Mouse (Mus musculus) spleen, embryonic (tissue): ENCODE results near the gene Gm42906.

Experiments used
- CTCF ChIA-PET: fragments of 350-600 bp; sonication (Branson Sonifier 250); formaldehyde crosslinking; loops from one replicate; lab custom pipeline; 2022; lab: Charles Lee

Gm42906 gene

DNA sequence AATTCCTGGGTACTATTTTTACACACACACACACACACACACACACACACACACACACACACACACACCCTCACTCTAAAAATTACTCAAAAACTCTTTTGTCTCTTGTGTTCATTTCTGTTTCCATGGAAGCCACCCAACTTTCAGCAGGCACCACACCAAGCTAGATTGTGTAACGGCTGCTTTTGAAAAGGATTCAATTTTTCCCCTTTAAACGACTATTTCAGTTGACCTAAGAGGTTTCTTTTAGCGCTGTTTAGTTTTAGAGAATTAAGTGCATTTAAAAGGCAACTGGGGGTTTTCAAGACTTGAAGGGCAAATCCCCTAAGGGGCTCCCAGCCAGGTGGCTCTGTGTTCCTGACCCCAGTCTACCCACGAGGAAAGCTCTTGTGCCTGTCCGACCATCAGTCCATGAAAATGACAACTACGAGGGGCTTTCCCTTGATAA lies 317.5 kb downstream of the Gm42906 start:
- CTCF ChIA-PET, result no interaction called here

DNA sequence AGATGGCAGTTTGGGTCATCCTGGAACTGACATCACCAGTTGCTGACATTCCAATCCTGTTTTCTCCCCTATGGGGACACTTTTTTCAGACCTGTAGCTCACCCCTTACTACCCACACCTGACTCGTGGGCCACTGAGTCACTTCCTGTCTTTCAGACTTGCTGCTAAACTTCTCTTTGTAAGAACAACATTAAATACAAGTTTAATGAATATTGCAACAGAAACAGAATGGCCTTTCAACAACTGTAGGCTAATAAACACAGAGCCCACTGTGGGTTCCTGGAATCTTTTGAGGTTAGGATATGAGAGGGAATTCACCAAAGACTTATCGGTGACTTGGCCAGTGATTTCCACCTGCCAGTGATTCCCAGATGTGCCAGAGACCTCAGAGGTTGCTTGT lies 318.1 kb downstream of the Gm42906 start:
- CTCF ChIA-PET, result no interaction called here

DNA sequence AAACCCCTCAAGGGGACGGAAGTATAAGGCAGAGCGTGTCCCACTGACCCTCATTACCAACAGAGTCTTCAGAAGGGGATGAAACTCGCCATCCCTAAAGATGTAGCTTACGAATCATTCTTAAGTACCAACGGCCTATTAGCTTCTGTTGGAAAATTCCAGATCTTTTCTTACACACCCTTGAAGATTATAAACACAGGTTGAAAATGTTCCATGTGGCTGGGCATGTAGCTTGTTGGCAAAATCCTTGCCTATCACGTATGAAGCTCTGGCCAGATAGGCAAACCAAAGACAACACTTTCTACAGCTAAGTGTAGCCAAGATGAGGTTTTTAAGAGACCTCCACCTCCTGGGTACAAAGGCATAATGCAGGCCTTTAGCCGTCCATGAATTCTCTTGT lies 319.0 kb downstream of the Gm42906 start:
- CTCF ChIA-PET, result no interaction called here

DNA sequence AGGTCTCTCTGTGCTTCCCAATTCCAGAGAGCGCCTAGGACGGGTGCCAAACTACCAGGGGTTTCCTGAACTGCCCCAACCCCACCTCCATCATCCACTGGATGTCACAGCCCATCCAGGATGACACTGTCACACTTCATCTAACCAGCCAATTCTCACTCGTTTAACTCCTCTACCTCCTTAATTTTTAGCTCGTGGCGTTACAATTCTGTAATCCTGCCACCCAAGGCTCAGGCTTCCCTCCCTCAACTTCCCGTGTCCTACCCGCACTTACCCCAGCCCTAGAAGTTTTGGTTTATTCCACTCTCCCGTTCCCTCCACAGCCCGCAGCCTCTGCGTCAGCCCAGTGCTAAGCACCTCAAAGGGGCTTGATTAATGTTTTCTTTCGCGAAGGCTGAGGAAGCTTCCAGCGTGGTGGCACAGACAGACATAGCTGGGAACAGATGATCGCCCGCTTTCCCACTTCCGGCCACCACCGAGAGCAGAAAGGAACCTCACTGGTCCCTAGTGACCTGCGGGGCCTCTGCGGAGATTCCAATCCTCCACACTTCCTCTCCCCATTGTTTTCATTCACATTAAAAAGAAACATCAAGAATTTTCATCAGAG lies 319.6 kb downstream of the Gm42906 start:
- CTCF ChIA-PET, result no interaction called here

DNA sequence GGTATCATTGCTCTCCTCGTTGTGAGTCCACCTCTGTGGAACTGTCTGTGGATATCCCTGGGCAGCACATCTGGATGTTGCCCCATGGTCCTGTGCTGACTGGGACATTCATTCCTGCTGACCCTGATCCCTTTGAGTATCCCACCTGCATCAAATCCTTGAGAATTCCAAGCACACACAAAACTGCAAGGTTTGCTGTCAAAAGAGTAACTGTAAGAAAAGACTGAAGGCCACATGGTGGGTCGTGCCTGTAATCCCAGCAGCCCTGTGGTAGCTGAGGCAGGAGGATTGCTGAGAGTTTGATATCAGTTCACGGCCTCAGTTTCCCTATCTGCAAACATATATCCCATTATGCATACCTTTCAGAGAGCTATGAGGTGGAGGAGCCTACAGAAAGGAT lies 321.1 kb downstream of the Gm42906 start:
- CTCF ChIA-PET, result no interaction called here

DNA sequence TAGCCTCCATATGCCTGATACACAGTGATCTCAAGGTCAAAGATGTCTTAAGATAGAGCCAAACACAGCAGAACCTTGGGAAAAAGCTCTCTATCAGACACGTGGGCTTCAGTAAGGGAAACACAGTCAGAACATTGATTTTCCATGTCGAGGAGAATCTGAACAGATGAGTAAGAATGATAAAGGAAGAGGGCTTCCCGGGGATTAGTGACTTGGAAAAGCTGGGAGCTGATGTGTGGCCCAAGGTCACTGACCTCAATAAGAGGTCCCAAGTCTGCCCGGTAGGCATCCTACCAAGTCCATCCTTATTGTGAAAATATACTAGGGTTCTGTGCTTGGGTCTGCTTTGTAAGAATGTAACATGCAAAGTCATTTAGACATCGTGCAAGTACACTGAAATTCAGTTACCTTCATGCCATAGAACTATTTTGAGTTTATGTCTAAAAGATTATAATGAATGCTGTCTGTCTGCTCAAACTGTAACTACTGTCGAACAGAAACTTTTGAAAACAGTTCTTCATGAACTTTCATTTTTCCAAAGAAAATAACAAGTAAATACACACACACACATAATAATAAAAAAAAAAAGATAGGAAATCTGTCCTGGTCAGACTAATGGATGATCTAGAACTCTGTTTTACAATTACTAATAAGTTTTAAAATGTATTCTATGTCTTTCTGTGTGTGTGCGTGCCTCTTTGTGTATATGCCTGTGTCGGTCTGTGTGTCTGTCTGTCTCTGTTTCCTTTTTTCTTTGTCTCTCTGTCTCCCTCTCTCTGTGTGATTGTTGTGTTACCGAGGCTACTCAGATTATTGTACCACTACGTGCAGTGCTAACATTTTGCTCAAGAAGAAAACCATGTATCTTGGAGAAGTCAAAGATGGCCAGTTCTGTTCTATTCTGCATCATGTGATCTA lies 322.6 kb downstream of the Gm42906 start:
- CTCF ChIA-PET, result no interaction called here

DNA sequence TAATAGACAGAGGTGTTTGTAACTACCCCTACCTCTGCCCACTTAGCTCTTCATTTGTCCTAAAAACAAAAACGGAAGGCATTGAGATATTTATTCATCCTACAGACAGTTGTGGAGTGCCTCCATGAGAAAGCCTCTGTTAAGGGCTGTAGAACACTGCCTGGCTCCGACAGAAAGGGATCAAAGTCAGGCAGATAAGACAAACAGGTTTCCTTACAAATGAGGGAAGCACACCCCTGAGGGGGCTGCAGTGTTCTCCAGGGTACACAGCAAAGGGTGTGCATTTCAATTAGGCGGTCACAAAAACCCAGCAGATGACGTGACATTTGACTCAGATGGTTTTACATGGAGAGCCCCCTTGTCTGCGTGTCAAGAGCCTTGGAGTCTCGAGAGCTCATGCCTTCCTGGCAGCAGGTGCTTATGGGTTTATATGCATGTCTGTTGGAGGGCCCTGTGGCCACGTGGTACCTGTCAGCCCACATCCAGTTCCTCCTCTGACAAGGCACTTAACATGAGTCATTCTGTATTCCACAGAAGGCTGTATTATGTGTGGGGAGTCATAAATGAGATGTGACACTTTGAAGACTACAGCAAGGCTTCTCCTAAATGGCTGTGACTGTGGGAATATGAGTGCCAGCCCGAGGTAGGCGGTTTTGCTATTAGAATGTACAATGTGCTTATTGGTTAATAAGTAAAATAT lies 323.5 kb downstream of the Gm42906 start:
- CTCF ChIA-PET, result no interaction called here

DNA sequence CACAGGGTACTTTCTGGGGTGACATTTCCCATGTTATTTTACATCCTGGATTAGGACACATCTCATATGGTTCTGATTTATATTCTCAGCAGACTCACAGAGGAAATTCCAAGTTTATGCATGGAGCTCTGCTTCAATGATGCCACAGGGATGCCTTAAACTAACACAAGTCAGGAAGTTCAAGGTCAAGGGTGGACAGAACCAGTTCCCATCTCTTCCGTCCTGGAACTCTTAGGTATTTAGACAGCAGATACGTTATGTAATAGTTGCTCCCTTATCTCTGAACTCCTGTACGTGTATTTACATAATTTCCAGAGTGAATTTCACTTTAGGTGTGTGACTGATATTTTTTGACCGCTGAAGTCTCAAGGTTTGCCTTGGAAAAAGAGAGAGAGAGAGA lies 324.7 kb downstream of the Gm42906 start:
- CTCF ChIA-PET, result no interaction called here

DNA sequence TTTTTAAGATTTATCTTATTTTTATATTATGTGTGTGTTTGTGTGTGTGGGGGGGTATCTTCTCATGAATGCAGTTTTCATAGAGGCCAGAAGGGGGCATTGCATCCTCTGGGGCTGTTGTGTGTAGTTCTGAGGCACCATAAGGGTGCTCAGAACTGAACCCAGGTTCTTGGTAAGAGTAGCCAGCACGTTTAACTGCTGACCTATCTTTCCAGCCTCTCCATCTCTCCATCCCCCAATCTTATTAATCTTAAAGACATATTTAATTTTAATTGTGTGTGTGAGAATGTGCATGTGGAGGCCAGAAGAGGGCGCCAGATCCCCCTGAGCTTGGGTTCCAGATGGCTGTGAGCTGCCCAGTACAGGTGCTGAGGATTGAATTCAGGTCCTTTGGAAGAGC lies 325.7 kb downstream of the Gm42906 start:
- CTCF ChIA-PET, result no interaction called here

DNA sequence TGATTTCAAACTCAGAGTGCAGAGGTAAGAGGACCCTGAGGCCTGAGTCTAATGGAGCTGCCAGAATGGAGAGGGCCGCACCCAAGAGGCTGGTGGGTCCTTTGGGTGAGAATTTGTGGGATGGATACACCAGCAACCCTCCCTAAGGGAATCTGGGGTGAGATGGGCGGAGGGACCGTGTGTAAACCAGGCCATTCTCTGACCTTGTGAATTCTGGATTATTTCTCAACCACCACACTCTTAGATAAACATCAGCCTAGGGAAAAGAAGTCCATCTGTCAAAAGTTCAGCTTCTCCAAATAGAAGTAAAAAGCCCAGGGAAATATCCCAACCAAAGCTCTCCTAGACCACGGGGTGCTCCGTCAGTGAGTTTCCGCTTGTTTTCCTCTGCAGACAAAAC lies 332.0 kb downstream of the Gm42906 start:
- CTCF ChIA-PET, result no interaction called here

DNA sequence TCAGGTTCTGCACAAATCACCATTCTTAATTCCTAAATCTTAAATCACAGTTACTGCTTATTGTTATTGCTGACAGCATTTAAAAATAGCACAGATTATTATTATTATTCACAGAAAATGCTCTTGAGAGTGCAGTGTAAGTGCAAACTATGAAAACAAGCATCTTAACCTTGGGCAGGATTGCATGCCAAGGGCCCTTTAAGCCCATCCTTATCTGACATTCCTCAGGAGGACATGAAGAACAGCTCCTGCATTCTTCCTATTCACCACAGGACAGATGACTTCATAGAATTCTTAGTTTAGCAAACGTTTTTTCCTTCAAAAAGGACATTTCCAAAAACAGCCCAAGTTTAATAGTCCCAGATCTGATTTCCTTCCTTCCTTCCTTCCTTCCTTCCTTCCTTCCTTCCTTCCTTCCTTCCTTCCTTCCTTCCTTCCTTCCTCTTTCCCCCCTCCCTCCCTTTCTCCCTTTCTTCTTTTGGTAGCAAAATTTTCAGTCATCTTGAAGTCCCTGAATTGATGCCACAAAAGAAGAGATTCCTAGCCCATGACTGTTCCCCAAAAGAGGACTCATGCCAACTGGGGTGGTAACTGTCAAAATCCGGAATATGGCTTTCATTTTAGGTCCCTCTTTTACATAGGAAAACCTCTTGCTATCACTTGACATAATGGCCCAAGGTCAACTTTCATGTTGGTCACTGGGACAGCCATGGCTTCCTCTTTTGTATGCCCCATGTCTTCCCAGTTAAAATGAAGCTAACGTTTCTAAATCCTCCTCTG lies 334.9 kb downstream of the Gm42906 start:
- CTCF ChIA-PET, result no interaction called here

DNA sequence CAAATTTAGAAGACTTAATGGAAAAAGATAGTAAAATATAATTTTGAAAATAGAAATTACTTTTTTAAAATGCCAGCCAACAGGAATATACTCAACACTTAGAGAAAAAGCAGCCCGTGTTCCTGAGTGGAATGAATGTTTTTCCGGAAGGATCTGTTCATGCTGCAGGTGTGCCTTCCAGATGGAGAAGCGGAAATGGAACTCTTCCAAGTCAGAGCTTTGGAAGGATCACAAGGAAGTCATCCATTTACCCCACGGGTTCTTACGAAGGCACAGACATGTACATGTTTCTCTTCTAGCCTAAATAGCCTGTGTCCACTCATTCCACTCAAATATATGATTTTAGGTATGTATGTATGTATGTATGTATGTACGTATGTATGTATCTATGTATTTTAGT lies 337.0 kb downstream of the Gm42906 start:
- CTCF ChIA-PET, result no interaction called here

DNA sequence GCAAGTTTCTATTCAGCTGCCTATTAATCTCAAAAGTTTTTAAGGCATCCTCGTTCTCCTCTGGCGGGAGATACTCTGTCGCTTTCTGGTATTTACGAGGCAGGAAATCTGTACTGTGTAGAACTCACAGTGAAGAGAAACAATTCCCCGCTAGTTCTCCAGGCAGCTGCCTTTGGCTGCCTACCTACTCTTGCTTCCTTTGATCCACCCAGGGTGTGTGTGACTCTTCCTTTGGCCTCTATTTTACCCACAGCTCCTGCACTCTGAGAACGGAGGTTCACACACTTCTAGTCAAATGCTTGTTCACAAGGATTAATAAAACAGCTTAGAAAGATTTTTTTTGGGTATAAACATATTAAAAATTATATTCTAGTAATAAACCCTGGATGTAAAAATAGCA lies 338.8 kb downstream of the Gm42906 start:
- CTCF ChIA-PET, result no interaction called here

DNA sequence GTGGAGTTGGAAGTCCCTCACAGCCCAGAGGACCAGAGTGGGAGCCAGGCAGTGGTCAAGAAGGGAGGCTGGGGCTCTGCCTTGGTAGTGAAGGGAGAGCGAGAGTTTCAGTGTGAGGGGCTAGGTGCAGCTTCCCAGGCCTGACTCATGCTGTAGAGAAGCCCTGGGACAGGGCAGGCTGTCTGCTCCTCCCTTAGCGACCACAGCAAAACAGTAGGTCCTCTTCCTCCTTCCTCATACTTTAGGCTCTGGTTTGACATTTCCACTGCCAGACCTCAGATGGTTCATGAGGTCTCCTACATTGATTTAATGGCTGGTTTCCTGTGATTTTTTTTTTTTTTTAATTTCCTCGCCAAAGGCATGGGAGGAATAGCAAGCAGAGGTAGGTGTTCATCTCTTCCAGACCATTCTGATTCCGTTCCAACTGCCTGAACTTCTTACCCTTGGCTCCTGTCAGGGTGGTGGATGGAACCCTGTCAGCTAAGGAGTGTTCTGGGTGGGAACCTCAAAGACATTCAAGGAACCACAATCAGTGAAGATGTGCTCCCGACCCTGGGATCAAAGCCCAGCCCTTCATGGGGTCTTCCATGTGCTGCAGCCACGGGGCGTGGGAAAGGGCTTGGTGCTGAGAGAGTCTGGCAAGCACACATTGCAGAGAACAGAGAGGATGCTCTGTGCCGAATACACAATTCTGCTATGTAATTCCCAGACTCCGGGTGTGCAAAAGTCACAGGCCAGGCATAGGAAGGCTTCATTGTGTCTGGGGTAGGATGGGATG lies 341.3 kb downstream of the Gm42906 start:
- CTCF ChIA-PET, result no interaction called here

DNA sequence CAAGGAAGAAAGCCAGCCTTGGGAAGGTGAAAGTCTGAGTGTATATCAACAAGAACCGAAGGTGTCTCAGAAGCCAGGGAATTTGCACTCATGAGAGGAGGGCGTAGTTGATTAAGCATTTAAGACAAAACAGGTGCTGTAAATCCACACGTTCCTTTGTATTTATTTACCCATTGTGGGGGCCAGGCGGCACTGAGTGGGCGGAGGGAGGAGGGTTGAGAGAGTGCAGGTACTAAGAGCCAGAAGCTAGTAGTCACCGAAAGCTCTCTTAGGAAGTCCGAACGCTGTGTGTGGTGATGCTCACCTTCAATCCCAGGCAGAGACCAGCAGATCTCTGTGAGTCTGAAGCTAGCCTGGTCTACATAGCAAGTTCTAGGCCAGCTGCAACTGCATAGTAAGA lies 342.2 kb downstream of the Gm42906 start:
- CTCF ChIA-PET, result no interaction called here

DNA sequence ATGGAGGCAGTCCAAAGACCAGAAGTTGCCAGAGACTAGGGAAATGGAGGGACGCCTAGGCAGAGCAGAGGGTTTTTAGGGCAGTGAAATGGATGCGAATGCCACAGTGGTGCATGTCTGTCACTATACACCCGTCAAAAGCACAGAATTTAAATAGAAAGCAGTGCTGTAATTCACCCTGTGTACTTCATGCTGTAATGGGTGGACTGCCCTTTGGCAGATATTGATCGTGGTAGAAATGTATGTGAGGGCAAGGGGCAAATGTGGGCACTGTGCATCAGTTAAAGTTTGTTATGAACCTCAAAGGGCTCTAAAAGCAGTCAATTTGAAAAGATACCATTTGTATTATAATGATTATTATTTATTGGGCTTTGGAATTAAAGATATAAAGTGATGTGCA lies 347.7 kb downstream of the Gm42906 start:
- CTCF ChIA-PET, result no interaction called here

DNA sequence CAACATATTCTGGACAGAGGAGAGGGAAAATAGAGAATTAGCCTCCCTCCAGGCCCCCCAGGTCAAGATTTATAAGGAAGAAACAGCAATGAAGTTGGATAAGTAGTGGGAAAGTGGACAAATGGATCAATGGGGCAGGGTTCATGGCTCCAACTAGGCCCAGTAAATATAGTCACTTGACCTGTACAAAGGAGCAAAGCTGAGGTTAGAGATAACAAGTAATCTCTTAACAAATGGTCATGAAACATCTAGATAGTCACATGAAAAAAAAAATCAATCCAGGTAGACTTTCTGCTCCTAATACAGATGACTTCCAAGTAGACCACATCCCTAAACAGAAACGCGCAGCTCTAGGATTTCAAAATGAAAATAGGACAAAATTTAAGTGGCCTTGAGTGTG lies 350.0 kb downstream of the Gm42906 start:
- CTCF ChIA-PET, result no interaction called here

DNA sequence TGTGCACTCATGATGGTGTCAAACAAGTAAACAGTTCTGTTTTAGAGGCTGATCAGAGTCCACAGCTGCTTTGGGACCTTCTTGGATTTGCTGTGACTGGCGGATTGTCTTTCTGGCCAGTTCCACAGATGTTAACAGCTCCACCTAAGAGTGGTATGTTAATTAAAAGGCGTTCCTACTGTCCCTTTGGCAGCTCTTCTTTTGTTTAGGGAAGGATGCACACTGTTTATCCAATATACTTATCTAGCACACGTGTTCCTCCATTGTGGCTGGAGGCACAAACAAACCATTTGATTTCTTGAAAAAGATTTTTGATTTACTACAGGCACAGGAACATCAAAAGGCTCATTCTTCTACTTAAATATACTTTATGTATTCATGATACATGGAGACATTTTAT lies 351.0 kb downstream of the Gm42906 start:
- CTCF ChIA-PET, result no interaction called here

DNA sequence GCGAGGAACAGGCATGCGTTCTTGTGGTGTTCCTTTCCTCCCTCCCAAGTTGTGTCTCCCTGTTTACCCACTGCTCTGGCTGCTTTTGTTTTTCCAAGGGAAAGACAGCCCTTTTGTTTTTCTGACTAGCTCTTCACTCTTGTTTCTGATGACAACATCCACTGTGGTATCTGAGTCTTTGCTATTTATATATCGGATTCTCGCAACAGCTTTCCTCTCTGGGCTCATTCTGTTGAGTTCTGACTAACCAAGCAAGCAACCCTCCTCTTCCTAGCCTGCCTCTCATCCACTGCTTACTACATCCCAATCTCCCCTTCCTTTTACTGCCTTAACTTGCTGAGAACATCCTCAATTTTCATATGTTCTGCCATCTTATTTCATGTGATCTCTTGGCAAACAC lies 353.7 kb downstream of the Gm42906 start:
- CTCF ChIA-PET, result no interaction called here

DNA sequence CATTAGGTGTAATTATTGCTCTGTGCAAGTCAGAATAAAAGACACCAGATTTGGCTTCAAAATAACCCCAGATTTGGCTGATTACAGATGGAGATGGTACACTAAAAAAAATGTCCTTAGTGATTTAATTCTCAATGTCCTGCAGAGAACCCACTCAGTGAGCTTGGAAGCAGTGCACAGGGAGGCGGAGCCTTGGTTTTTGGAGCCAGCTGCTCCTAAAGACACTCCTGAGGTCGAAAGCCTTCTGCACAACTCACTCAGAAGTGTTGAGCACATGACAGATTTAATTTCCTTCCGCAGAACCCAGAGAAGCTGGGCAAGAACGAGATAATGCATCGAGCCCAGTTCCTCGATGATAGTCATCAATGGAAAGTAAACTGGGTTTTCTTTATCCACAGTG lies 356.5 kb downstream of the Gm42906 start:
- CTCF ChIA-PET, result no interaction called here

DNA sequence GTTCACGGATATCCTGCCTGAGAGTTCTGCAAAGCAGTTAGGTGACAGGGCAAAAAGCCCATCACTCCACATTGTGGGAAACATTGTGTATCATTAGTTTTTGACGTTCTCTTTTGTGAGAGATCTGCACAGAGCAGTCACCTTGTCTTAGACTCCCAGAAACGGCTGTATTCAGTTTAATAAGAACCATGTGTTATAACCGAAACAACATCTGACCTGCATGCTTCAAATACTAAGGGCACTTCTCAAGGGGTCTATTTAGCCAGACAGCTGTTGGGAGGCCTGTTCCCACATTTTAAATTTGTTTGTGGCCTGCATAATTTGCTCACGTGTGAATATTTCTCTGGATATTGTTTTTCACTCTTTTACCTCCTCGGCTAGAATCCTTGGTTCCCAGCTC lies 357.1 kb downstream of the Gm42906 start:
- CTCF ChIA-PET, result interaction anchor here (0.6 kb wide), 1 partner anchor 221 kb away, joined by 3 read pairs; no protein-coding TSS in a partner anchor
